Mouse (Mus musculus): Measurements from ENCODE around the gene Acss2.

GRCm38 (mm10) chr2:155573001-155573400 is 55.3 kb downstream of the Acss2 start:
- TF ChIP-seq GATA1 (IDR thresholded peaks at IDR 0.05; ENCODE audit: low read length) (no peak), TAL1 (IDR thresholded peaks at IDR 0.05; ENCODE audit: low read length) (no peak)

Data from erythroblast, embryonic 14.5 days (primary cell).